Mouse (Mus musculus) cerebellum, postnatal 25 days (tissue): ENCODE data around the gene Rhobtb1.

Experiments used
- DNase-seq, 2 experiments: peaks; one replicate each; pipeline ENCODE4 v3.0.0; 2021; ENCODE audit warnings: mixed read lengths in 2 of 2

Gene Rhobtb1

GRCm38 (mm10) chr10:69151045-69151444, at the start of gene Rhobtb1:
Gene Rhobtb1, plus strand, starts transcription at chr10:69151434.
- DNase-seq = no peak

DNA sequence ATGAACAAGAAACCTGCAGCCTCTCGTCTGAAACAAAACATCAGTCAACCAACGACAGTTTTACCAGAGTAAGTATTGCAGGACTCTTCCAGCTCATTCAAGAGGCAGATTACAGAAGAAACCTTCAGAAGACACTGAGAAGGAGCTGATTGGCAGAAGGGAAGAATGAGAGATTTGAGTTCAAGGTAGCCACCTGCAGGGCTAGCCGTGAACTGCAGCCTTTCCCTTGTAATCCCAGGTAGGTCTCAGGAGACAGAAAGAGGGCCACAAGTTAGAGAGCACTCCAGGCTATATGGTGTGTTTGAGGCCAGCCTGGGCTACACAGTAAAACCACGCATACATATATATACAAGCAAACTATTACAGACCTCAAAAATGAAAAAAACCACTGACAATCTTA, 49.2 kb upstream of the Rhobtb1 start:
- peak; percentile 44 to 55 for DNase-seq

DNA sequence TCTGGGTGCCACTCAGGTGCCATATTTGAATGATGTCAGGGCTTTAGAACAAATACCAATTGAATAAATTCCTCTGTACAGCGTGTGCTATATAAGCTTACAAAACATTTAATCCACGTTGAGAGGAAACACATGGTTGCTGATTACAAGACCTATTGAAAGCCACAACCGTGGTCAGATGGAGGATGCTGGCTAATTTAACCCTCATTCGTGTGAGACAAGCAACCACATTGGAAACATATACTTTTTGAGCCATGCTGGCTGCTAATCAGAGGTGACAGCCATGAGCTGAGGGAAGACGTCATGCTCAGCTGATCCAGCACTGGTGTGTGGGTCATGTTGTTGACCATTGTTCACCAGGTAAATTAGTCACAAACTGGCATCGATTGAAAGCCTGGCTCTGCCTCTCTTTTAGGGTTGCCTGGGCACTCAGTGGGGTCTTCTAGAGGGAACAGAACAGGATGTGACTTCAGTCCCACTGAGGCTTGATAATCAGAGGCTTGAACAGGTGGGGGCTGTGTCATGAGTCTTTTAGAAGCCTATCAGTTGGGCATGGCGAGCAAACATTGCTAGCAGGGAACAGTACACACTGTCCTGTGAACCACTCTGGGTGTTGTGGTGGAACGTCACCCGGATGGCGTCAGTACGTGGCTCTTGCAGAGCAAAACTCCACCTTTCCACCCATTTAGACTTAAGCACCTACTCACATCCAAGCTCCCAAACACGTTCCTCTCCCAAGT, 46.9 kb upstream of the Rhobtb1 start:
- no peak for DNase-seq

DNA sequence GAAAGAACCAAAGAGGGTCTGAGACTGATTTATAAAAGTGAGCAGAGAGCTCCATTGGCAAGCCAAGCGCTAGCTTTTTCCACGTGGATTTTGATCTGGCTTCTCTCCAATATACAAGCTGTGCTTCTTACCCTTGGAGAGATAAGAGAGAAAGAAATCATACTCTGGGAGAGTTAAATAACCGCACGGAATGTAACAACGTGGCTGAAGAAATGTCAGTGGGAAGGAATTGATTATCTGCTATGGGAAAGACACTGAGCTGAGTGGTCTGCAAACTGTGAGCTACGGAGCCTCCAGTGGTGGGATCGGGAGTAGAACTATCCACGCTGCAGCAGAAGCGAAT, 46.4 kb upstream of the Rhobtb1 start:
- DNase-seq = no peak

DNA sequence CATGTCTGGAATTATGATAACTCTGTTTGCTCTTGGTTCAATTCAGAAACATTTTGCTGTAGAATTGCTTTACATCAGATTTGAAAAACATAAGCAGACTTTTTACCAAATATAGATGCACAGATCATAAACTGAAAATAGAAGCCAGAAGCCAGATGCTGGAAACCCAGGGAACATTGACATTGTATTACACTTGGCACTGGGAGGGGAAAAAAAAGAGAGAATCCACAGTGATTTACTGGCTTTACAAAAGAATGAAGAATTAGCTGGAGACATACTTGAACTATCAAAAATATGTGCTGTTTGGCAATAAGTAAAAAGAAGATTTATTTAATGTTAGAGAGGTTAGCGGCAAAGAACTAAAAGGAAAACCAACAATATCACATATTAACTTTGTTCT, 44.4 kb upstream of the Rhobtb1 start:
- DNase-seq = no peak

DNA sequence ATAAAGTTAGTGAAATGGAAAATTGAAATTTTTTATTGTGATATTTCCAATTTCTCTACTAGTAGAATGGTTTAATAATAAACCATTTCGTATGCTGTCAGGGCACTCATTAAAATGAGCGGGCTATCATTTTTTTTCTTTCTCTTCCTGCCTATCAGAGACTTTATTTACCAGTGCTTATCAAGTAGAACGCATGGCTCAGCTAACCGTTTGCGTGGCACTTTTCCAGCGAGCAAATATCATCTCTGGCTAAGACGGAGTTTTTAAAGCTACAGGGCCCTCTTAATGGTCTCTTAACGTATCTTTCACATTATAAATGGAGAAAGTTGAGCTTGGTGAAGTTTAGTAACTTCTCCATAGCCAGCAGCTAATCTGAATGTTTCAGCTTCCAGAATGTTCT, 44.0 kb upstream of the Rhobtb1 start:
- DNase-seq = no peak

DNA sequence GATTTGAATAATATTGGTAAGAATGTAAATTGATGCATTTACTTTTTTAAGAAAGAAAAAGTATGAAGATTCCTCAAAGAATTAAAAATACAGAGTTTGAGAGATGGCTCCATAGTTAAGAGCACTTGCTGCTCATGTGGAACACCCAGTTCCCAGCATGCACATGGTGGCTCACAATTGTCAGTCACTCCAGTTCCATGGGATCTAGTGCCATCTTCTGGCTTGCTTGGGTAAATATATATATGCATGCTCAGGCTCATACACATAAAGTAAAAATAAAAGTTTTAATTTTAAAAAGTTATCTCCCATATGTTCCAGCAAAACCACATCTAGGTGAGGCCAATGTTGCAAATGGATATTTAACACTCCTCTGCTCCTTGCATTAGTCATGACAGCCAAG, 36.9 kb upstream of the Rhobtb1 start:
- DNase-seq = no peak

GRCm38 (mm10) chr10:69117996-69118395, 33.2 kb upstream of the Rhobtb1 start:
- DNase-seq = no peak

- DNase-seq = no peak
Measured at GRCm38 (mm10) chr10:69118893-69119292, 32.3 kb upstream of the Rhobtb1 start.

DNA sequence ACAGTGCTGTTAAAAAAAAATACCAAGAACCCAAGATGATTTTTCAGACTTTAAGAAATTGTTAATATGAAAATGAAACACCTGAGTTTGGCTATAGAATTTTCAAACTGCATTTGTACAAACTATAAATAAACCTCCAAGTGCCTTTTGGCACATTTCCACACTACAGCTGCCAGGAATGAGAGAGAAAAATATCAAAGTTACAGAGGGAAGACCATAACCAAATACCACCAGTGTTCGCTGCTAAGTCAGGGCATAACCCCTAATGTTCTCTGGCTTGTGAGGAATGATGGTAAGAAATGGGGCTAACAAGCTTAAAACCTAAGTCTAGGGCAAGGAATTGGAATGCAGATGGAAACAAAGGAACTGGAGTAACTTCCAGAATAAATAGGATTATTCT, 31.8 kb upstream of the Rhobtb1 start:
- DNase-seq = no peak

DNA sequence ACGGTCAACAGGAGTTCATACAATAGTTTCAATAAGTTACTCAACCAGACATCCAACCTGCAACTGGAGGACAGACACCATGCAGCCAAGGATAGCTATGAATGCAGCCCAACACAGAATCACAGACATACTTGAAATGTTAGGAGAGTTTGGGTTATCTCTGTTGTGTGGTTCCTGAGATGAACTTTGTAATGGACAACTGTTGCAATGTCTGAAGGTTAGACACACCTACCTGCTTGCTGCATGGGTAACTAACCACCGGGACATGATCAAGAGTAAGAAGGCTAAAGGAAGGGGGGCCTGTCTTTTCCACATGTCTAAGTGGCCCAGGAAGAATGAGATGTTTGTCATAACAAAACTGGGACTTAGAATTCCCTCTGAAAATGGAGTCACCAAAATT, 24.7 kb upstream of the Rhobtb1 start:
- no peak for DNase-seq

GRCm38 (mm10) chr10:69128531-69128930, 22.7 kb upstream of the Rhobtb1 start:
- DNase-seq = peak in 1 of 2 experiments; percentile 32

GRCm38 (mm10) chr10:69130613-69131012, 20.6 kb upstream of the Rhobtb1 start:
- DNase-seq = no peak

GRCm38 (mm10) chr10:69134356-69134755, 16.9 kb upstream of the Rhobtb1 start:
- DNase-seq = no peak

DNA sequence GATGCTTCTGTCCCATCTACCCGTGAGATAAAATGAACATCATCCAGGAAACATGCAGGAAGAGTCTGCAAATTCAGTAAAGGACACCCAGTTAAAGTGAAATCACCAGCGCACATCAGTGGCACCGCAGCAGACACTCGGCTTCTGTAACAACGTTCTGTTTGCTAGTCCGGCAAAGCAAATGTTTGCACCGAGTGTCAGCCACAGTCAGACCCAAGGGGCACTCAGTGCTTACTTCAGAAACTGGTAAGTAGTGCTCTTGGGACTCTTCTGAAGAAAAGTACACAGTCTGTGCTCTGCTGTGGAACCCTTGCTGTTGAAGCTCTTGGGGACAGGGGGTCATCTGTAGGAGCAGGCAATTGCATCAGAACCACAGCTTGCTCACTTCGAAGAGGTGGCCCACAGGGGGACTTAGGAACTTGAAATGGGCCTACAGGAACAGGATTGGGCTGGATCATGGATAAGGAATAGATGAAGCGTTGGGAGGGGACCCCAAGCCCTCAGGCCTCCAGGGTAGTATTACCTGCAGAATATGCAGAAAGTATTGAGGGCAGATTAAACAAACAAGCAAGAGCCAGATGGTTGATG, 14.9 kb upstream of the Rhobtb1 start:
- DNase-seq = no peak

- DNase-seq = no peak
Measured at GRCm38 (mm10) chr10:69149252-69149651, 2.0 kb upstream of the Rhobtb1 start.

GRCm38 (mm10) chr10:69152971-69153370, 1.7 kb downstream of the Rhobtb1 start:
- DNase-seq = no peak

DNA sequence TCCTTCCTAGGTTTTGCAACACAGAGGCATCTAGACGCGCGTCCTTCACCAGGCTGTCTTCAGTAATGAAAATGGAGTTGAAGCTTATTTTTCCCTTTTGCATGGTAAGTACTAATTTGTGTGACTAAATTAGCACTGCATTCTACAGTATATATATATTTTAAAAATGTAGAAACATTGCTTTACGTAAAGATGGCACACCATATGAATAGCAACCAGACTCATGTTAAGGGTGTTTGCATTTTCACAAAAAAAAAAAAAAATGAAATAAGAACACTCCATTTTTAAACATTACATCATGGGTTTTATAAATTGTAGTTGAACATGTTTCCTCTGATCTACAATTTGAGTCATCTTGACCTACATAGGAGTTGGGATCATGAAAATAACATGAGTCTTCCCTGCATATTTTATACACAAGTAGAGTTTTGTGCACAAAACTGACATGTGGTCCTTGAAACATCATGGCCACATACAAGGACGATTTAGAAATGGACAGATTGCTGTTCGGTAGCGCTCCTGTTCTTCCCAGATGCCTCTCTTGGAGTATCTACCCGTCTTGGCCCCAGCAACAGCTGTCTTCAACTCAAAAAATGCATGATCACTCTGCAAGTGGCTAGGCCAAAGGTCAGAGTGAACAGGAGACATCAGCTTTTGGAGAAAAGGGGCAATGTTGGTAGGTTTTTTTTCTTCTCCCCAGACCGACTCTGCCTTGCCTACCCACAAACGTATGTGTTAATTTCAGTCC, 4.4 kb downstream of the Rhobtb1 start:
- DNase-seq = no peak

DNA sequence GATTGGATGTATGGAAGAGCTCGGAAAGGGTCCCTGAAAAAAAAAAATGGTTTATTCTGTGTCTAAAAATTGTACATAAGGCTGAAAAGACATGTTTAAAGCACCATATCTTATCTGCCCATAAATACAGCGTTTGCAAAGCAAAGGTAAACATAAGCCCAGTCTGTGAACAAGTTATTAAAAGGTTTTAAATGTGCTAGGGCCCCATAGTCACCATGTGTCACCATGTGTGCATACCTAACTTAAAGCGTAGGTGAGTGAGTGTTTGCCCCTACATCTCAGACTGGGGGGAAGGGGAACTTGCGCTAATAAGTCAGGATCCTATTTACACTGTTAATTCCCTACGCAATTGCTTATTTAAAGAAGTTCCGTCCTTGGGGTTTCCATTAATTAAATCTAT, 5.2 kb downstream of the Rhobtb1 start:
- no peak for DNase-seq

GRCm38 (mm10) chr10:69157471-69157870, 6.2 kb downstream of the Rhobtb1 start:
- no peak for DNase-seq

GRCm38 (mm10) chr10:69160877-69161276, 9.6 kb downstream of the Rhobtb1 start:
- no peak for DNase-seq

DNA sequence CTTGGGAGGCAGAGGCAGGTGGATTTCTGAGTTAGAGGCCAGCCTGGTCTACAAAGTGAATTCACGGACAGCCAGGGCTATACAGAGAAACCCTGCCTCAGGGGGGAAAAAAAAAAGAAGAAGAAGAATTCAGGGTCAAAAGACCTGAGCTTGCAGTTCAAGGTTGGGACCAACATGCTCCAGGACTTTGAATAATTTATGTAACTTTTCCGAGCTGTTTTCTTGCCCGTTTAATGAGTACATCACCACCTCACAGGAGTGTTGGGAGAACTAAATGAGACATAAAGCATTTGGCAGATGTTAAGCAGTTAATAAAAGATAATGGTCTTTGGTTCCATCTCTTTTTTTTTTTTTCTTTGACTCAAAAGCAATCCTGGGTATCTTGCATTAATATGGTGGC, 10.3 kb downstream of the Rhobtb1 start:
- no peak for DNase-seq

GRCm38 (mm10) chr10:69162577-69162976, 11.3 kb downstream of the Rhobtb1 start:
- DNase-seq = no peak

DNA sequence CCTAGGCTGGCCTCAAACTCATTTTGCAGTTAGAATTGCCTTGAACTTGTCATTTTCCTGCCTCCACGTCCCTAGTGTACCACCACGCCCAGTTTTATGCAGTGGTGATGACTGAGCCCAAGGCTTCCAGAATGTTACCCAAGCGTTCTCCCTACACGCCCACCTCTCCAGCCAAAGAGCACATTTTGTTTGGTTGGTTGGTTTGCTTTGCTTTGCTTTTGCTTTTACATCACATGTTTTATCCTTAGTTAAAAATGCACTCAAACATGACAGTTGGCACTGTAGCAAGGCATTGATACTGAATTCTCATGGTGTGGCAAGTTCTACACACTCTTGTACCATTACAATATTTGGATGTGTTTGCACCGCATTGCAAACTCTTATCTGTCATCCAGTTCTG, 12.0 kb downstream of the Rhobtb1 start:
- DNase-seq = no peak
